Mouse (Mus musculus) bone marrow macrophage, adult 2 months (primary cell): ENCODE measurements around the gene Acad11.

ENCODE experiments used
- CTCF ChIP-seq: IDR thresholded peaks from 2 replicates; pipeline ENCODE4 v1.5.1; 2012; ENCODE audit warnings: low read depth, mild to moderate bottlenecking, low read length, moderate library complexity
- POLR2A ChIP-seq: IDR thresholded peaks from 2 replicates; pipeline ENCODE4 v1.6.1; 2012; ENCODE audit warnings: mild to moderate bottlenecking, low read depth, low read length, borderline replicate concordance

GRCm38 (mm10) chr9:104085730-104086429, 22.7 kb downstream of the Acad11 start:
- TF ChIP-seq POLR2A (no peak), CTCF (no peak)
